In genomic region chr2:168145437-168145836, GRCm38 (mm10) we compare ENCODE assay signal across 14 mouse cellular contexts.
A peak's percentile ranks its signal among the peaks of the same experiment; 100 is the strongest.
DNase-seq lines count a peak whose midpoint lies in the region; ATAC-seq and TF ChIP-seq lines count a peak whose summit lies in the region.
"Had no signal": no experiment of that assay in that cellular context is flagged by ENCODE, and none has a peak within 500 bp of the region (broad histone marks: within the 10 kb centered on the region; RNA-seq: fewer than 3 reads in every experiment).

No protein-coding gene starts in this region.

- no peaks in the 10 kb centered on the region for H3K36me3 ChIP-seq in lung, embryonic 14.5 days (ENCODE audit: insufficient read depth)
- H3K36me3 ChIP-seq in embryonic facial prominence, embryonic 14.5 days (ENCODE audit: control insufficient read depth, insufficient read depth, low read length) = no peaks in the 10 kb centered on the region
- H3K36me3 ChIP-seq in limb, embryonic 13.5 days = no peaks in the 10 kb centered on the region
- H3K36me3 ChIP-seq in forebrain, postnatal 0 days (ENCODE audit: insufficient read depth) = no peaks in the 10 kb centered on the region
- H3K36me3 ChIP-seq: liver, embryonic 13.5 days had no signal

- no peak overlapping the region for H3K4me2 ChIP-seq in lung, embryonic 14.5 days
- no peak overlapping the region for H3K4me2 ChIP-seq in embryonic facial prominence, embryonic 14.5 days (ENCODE audit: low read depth, low read length)
- H3K4me2 ChIP-seq in limb, embryonic 13.5 days (replicated peaks) = no peak overlapping the region
- no peak overlapping the region for H3K4me2 ChIP-seq in forebrain, postnatal 0 days (ENCODE audit: low read depth)
- H3K4me2 ChIP-seq: liver, embryonic 13.5 days had no signal

- peak overlapping the region; percentile 2; the same call in 1 of the 2 replicates for H3K9ac ChIP-seq in lung, embryonic 14.5 days
- H3K9ac ChIP-seq in embryonic facial prominence, embryonic 14.5 days (ENCODE audit: low read depth, low read length) = 0 out of 2 replicates have a peak overlapping the region, but pooled peaks have one; percentile 15
- 0 out of 2 replicates have a peak overlapping the region, but pooled peaks have one; percentile 31 for H3K9ac ChIP-seq in limb, embryonic 13.5 days
- H3K9ac ChIP-seq in forebrain, postnatal 0 days = no peak overlapping the region
- H3K9ac ChIP-seq: liver, embryonic 13.5 days had no signal

- no peak overlapping the region for H3K4me3 ChIP-seq in lung, embryonic 14.5 days (ENCODE audit: low read depth, low read length)
- no peak overlapping the region for H3K4me3 ChIP-seq in embryonic facial prominence, embryonic 14.5 days (ENCODE audit: low read depth, low read length)
- H3K4me3 ChIP-seq in limb, embryonic 13.5 days = no peak overlapping the region
- no peak overlapping the region for H3K4me3 ChIP-seq in forebrain, postnatal 0 days (ENCODE audit: low read depth, low read length)
- H3K4me3 ChIP-seq: liver, embryonic 13.5 days had no signal

- no peaks in the 10 kb centered on the region for H3K9me3 ChIP-seq in lung, embryonic 14.5 days (ENCODE audit: low read depth, low read length)
- no peaks in the 10 kb centered on the region for H3K9me3 ChIP-seq in embryonic facial prominence, embryonic 14.5 days (ENCODE audit: control insufficient read depth, low read length)
- no peaks in the 10 kb centered on the region for H3K9me3 ChIP-seq in limb, embryonic 13.5 days
- no peaks in the 10 kb centered on the region for H3K9me3 ChIP-seq in forebrain, postnatal 0 days (ENCODE audit: low read length)
- H3K9me3 ChIP-seq: liver, embryonic 13.5 days had no signal

- peak; percentile 61 for DNase-seq in lung, embryonic 14.5 days
- DNase-seq in lung, postnatal 25 days (ENCODE audit: low spot score) = no peak
- peak; percentile 18 for DNase-seq in adipocyte (ENCODE audit: low spot score)
- peak; percentile 59 for DNase-seq in embryonic facial prominence, embryonic 14.5 days (ENCODE audit: low spot score)
- no peak for DNase-seq in forebrain, postnatal 0 days
- DNase-seq in gastrocnemius, adult 18-20 months (ENCODE audit: low spot score) = no peak
- DNase-seq in right cerebral cortex, postnatal 25 days = no peak
- DNase-seq: adrenal gland, postnatal 10 days; cerebellum, postnatal 14 days; kidney, postnatal 4 days; layer of hippocampus, postnatal 36 days; liver, embryonic 13.5 days; thymus, adult 2 months had no signal

- H3K27ac ChIP-seq in lung, embryonic 14.5 days (ENCODE audit: low read depth) = peak overlapping the region; percentile 50; the same call in 1 of the 2 replicates
- 0 out of 2 replicates have a peak overlapping the region, but pooled peaks have one; percentile 28 for H3K27ac ChIP-seq in embryonic facial prominence, embryonic 14.5 days (replicated peaks; ENCODE audit: low read depth, low read length)
- peak overlapping the region; percentile 80 for H3K27ac ChIP-seq in limb, embryonic 13.5 days
- H3K27ac ChIP-seq in forebrain, postnatal 0 days (ENCODE audit: low read depth, low read length) = no peak overlapping the region
- H3K27ac ChIP-seq: liver, embryonic 13.5 days had no signal

- TF ChIP-seq CTCF in lung, embryonic 14.5 days (IDR thresholded peaks at IDR 0.05; ENCODE audit: low read depth) = no peak
- TF ChIP-seq CTCF in forebrain, postnatal 0 days (IDR thresholded peaks at IDR 0.05; ENCODE audit: low read depth) = no peak

- 14% methylated on average over 2 of the region's 2 CpGs for WGBS in lung, embryonic 14.5 days
- 38% methylated on average over 2 of the region's 2 CpGs for WGBS in embryonic facial prominence, embryonic 14.5 days
- 11% methylated on average over 2 of the region's 2 CpGs for WGBS in limb, embryonic 13.5 days
- WGBS in forebrain, postnatal 0 days = 60% methylated on average over 2 of the region's 2 CpGs

- no peaks in the 10 kb centered on the region for H3K27me3 ChIP-seq in lung, embryonic 14.5 days (ENCODE audit: insufficient read depth, low read length)
- no peaks in the 10 kb centered on the region for H3K27me3 ChIP-seq in embryonic facial prominence, embryonic 14.5 days (replicated peaks; ENCODE audit: control insufficient read depth, insufficient read depth, low read length)
- no peaks in the 10 kb centered on the region for H3K27me3 ChIP-seq in limb, embryonic 13.5 days
- H3K27me3 ChIP-seq in forebrain, postnatal 0 days (ENCODE audit: insufficient read depth, low read length) = no peaks in the 10 kb centered on the region
- H3K27me3 ChIP-seq: liver, embryonic 13.5 days had no signal

- ATAC-seq in lung, embryonic 14.5 days (ENCODE audit: insufficient read depth) = peak; percentile 85
- peak; percentile 71 for ATAC-seq in embryonic facial prominence, embryonic 14.5 days (ENCODE audit: low read depth)
- ATAC-seq in limb, embryonic 13.5 days (ENCODE audit: low FRiP score, low read depth) = peak; percentile 81
- no peak for ATAC-seq in forebrain, postnatal 0 days

- no peaks in the 10 kb centered on the region for H3K4me1 ChIP-seq in lung, embryonic 14.5 days (ENCODE audit: insufficient read depth)
- H3K4me1 ChIP-seq in embryonic facial prominence, embryonic 14.5 days (ENCODE audit: control insufficient read depth, insufficient read depth, low read length) = no peaks in the 10 kb centered on the region
- H3K4me1 ChIP-seq in limb, embryonic 13.5 days = peaks cover 15% of the 10 kb centered on the region
- H3K4me1 ChIP-seq in forebrain, postnatal 0 days (ENCODE audit: insufficient read depth) = 0 out of 2 replicates have a peak, but pooled peaks cover 2% of the 10 kb centered on the region

Comparison
In these comparisons a context has a peak if more than half of its experiments do, and no peak if none do; other contexts are left out.
1. DNase-seq: peak in lung, embryonic 14.5 days (single experiment), adipocyte (single experiment) and embryonic facial prominence, embryonic 14.5 days (single experiment); none in lung, postnatal 25 days (single experiment), forebrain, postnatal 0 days (single experiment), gastrocnemius, adult 18-20 months (single experiment) and right cerebral cortex, postnatal 25 days (single experiment).